Mouse (Mus musculus): ENCODE data around the gene Magix.
"Not testable (repeated sequence)": the region's sequence is repeated elsewhere in the genome, so short reads cannot be mapped to it uniquely, and the experiment has no call there.

Magix gene

GRCm38 (mm10) chrX:7680864-7681263 is at the start of gene Magix:
TSS of gene Magix (minus strand) at chrX:7681251.
- DNase-seq (ENCODE audit: low spot score), result no peak

- no peak for DNase-seq (ENCODE audit: low spot score)
Observed at GRCm38 (mm10) chrX:7728922-7729265, 47.8 kb upstream of the Magix start.

- peak; percentile 91 for DNase-seq (ENCODE audit: low spot score)
Observed at GRCm38 (mm10) chrX:7728215-7728921, 47.3 kb upstream of the Magix start, which contains the start of gene Praf2. TSS of gene Praf2 (plus strand) at chrX:7728439.

GRCm38 (mm10) chrX:7727176-7727575 is 46.1 kb upstream of the Magix start:
- DNase-seq (ENCODE audit: low spot score), result no peak

GRCm38 (mm10) chrX:7725841-7726240 is 44.8 kb upstream of the Magix start:
- DNase-seq (ENCODE audit: low spot score), result no peak

GRCm38 (mm10) chrX:7724135-7724534 is 43.1 kb upstream of the Magix start:
- DNase-seq (ENCODE audit: low spot score), result no peak

- no peak for DNase-seq (ENCODE audit: low spot score)
Observed at GRCm38 (mm10) chrX:7722691-7723090, 41.6 kb upstream of the Magix start.

- DNase-seq (ENCODE audit: low spot score), result no peak
Observed at GRCm38 (mm10) chrX:7722282-7722611, 41.2 kb upstream of the Magix start.

GRCm38 (mm10) chrX:7721514-7722281 is 40.6 kb upstream of the Magix start, which contains the start of gene Gm45208:
TSS of gene Gm45208 (plus strand) at chrX:7722245.
- peak; percentile 74 for DNase-seq (ENCODE audit: low spot score)

- DNase-seq (ENCODE audit: low spot score), result not testable (repeated sequence)
Observed at GRCm38 (mm10) chrX:7716058-7716457, 35.0 kb upstream of the Magix start.

- DNase-seq (ENCODE audit: low spot score), result peak; percentile 93
Observed at GRCm38 (mm10) chrX:7714135-7714899, 33.3 kb upstream of the Magix start, which contains the start of gene Wdr45. TSS of gene Wdr45 (plus strand) at chrX:7714333.

GRCm38 (mm10) chrX:7713764-7714134 is 32.7 kb upstream of the Magix start:
- not testable (repeated sequence) for DNase-seq (ENCODE audit: low spot score)

GRCm38 (mm10) chrX:7696954-7697381 is 15.9 kb upstream of the Magix start, which contains the start of gene Gpkow:
TSS of gene Gpkow (plus strand) at chrX:7697131.
- DNase-seq (ENCODE audit: low spot score), result peak; percentile 95

GRCm38 (mm10) chrX:7696520-7696919 is 15.5 kb upstream of the Magix start:
- no peak for DNase-seq (ENCODE audit: low spot score)

- peak; percentile 35 for DNase-seq (ENCODE audit: low spot score)
Observed at GRCm38 (mm10) chrX:7692862-7693261, 11.8 kb upstream of the Magix start.

- no peak for DNase-seq (ENCODE audit: low spot score)
Observed at GRCm38 (mm10) chrX:7690486-7690885, 9.4 kb upstream of the Magix start.

- no peak for DNase-seq (ENCODE audit: low spot score)
Observed at GRCm38 (mm10) chrX:7688321-7688720, 7.3 kb upstream of the Magix start.

GRCm38 (mm10) chrX:7680057-7680412 is 1.0 kb downstream of the Magix start:
- no peak for DNase-seq (ENCODE audit: low spot score)

- DNase-seq (ENCODE audit: low spot score), result peak; percentile 90
Observed at GRCm38 (mm10) chrX:7679405-7680056, 1.5 kb downstream of the Magix start.

- no peak for DNase-seq (ENCODE audit: low spot score)
Observed at GRCm38 (mm10) chrX:7678986-7679385, 2.1 kb downstream of the Magix start.

GRCm38 (mm10) chrX:7675001-7675380 is 6.1 kb downstream of the Magix start:
- DNase-seq (ENCODE audit: low spot score), result no peak
